Mouse (Mus musculus): Measurements from ENCODE around the gene Olfr1093. TPM values are rescaled to one million over a fixed set of nuclear protein-coding genes. Genes with fewer than 3 reads are reported as not detected.

Gene Olfr1093
- not detected in 2 replicates for polyA plus RNA-seq (2012; rRNA removed; ENCODE audit: low replicate concordance)

GRCm38 (mm10) chr2:86782179-86782578 is at the start of gene Olfr1093:
Gene Olfr1093, plus strand, starts transcription at chr2:86782479.

GRCm38 (mm10) chr2:86733601-86734000 is 48.7 kb upstream of the Olfr1093 start, which contains the start of gene Olfr1089:
Gene Olfr1089, minus strand, starts transcription at chr2:86733701.

GRCm38 (mm10) chr2:86758893-86759292 is 23.4 kb upstream of the Olfr1093 start, which contains the start of gene Olfr1090:
Gene Olfr1090, minus strand, starts transcription at chr2:86758993.

GRCm38 (mm10) chr2:86809918-86810317 is 27.6 kb downstream of the Olfr1093 start, which contains the start of gene Olfr141:
Gene Olfr141, minus strand, starts transcription at chr2:86810018.

GRCm38 (mm10) chr2:86824363-86824762 is 42.1 kb downstream of the Olfr1093 start, which contains the start of gene Olfr1094:
Gene Olfr1094, plus strand, starts transcription at chr2:86824663.

Other genes with a start within 250 kb of the Olfr1093 start
- gene Olfr1079, start 240.0 kb upstream of the Olfr1093 start, polyA plus RNA-seq (2012; rRNA removed; ENCODE audit: low replicate concordance): not detected in 2 replicates
- gene Olfr1080, start 224.2 kb upstream of the Olfr1093 start, polyA plus RNA-seq (2012; rRNA removed; ENCODE audit: low replicate concordance): not detected in 2 replicates
- gene Olfr1082, start 183.5 kb upstream of the Olfr1093 start, polyA plus RNA-seq (2012; rRNA removed; ENCODE audit: low replicate concordance): not detected in 2 replicates
- gene Olfr1084, start 142.8 kb upstream of the Olfr1093 start, polyA plus RNA-seq (2012; rRNA removed; ENCODE audit: low replicate concordance): not detected in 2 replicates
- not detected in 2 replicates for gene Olfr1085, start 120.5 kb upstream of the Olfr1093 start, polyA plus RNA-seq (2012; rRNA removed; ENCODE audit: low replicate concordance)
- not detected in 2 replicates for gene Olfr1086, start 102.4 kb upstream of the Olfr1093 start, polyA plus RNA-seq (2012; rRNA removed; ENCODE audit: low replicate concordance)
- gene Olfr1087, start 84.1 kb upstream of the Olfr1093 start, polyA plus RNA-seq (2012; rRNA removed; ENCODE audit: low replicate concordance): not detected in 2 replicates
- not detected in 2 replicates for gene Olfr1089, start 48.8 kb upstream of the Olfr1093 start, polyA plus RNA-seq (2012; rRNA removed; ENCODE audit: low replicate concordance)
- not detected in 2 replicates for gene Olfr1090, start 23.5 kb upstream of the Olfr1093 start, polyA plus RNA-seq (2012; rRNA removed; ENCODE audit: low replicate concordance)
- gene Olfr141, start 27.5 kb downstream of the Olfr1093 start, polyA plus RNA-seq (2012; rRNA removed; ENCODE audit: low replicate concordance): not detected in 2 replicates
- not detected in 2 replicates for gene Olfr1094, start 42.2 kb downstream of the Olfr1093 start, polyA plus RNA-seq (2012; rRNA removed; ENCODE audit: low replicate concordance)
- gene Olfr1095, start 69.2 kb downstream of the Olfr1093 start, polyA plus RNA-seq (2012; rRNA removed; ENCODE audit: low replicate concordance): not detected in 2 replicates
- gene Gm13723, start 92.3 kb downstream of the Olfr1093 start, polyA plus RNA-seq (2012; rRNA removed; ENCODE audit: low replicate concordance): not detected in 2 replicates
- not detected in 2 replicates for gene Olfr1097, start 109.7 kb downstream of the Olfr1093 start, polyA plus RNA-seq (2012; rRNA removed; ENCODE audit: low replicate concordance)
- gene Olfr1098, start 142.1 kb downstream of the Olfr1093 start, polyA plus RNA-seq (2012; rRNA removed; ENCODE audit: low replicate concordance): not detected in 2 replicates
- not detected in 2 replicates for gene Olfr1099, start 178.2 kb downstream of the Olfr1093 start, polyA plus RNA-seq (2012; rRNA removed; ENCODE audit: low replicate concordance)
- not detected in 2 replicates for gene Olfr1100, start 197.5 kb downstream of the Olfr1093 start, polyA plus RNA-seq (2012; rRNA removed; ENCODE audit: low replicate concordance)
- not detected in 2 replicates for gene Olfr1101, start 208.7 kb downstream of the Olfr1093 start, polyA plus RNA-seq (2012; rRNA removed; ENCODE audit: low replicate concordance)
- not detected in 2 replicates for gene Olfr1102, start 215.9 kb downstream of the Olfr1093 start, polyA plus RNA-seq (2012; rRNA removed; ENCODE audit: low replicate concordance)
- gene Olfr1104, start 244.6 kb downstream of the Olfr1093 start, polyA plus RNA-seq (2012; rRNA removed; ENCODE audit: low replicate concordance): not detected in 2 replicates

All from duodenum, adult 2 months (tissue).